Mouse (Mus musculus) liver, adult 2 months (tissue): Measurements from ENCODE around the gene Ldlrap1.

Source experiments
- CTCF ChIP-seq: fragments of 200-500 bp; IDR thresholded peaks from 2 replicates; pipeline ENCODE4 v1.5.1; 2011; ENCODE audit warnings: low read depth, low read length, control low read depth
- POLR2A ChIP-seq: fragments of 200-500 bp; IDR thresholded peaks from 2 replicates; pipeline ENCODE4 v1.6.1; 2011; ENCODE audit warnings: low read length, control low read depth; ENCODE audit not compliant: insufficient read depth; ENCODE audit errors: extremely low read depth

DNA sequence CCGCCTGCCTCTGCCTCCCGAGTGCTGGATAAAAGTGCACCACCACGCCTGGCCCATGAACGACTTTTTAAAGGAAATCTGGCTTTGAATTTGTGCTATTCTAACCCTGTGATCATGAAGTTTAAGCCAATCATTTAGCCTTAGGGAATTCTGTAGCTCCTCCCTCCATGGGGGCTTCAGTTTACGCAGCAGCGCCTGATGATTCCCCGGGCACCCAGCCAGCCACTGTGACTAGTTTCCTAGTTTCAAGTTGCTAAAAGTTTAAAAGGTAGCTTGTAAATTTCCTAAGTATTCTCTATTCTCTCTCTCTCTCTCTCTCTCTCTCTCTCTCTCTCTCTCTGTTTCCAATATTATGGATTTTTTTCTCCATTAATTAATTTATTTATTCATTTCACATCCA, 8.4 kb upstream of the Ldlrap1 start:
- TF ChIP-seq POLR2A, result no peak
- TF ChIP-seq CTCF, result no peak
